Mouse (Mus musculus): ENCODE data around the gene A630076J17Rik. TPM values are rescaled to one million over a fixed set of nuclear protein-coding genes. Genes with fewer than 3 reads are reported as not detected.

Gene A630076J17Rik
- polyA plus RNA-seq, 1 experiment from 2014 or later, result not detected

- Histone ChIP-seq H3K4me2 (no peak overlapping the region), H3K9ac (ENCODE audit: low read depth, low read length) (no peak overlapping the region), H3K27me3 (ENCODE audit: control insufficient read depth, insufficient read depth, low read length) (no peaks in the 10 kb centered on the region; the same call in 1 of the 2 replicates), H3K4me3 (ENCODE audit: low read depth, low read length) (no peak overlapping the region), H3K27ac (ENCODE audit: low read depth, low read length) (no peak overlapping the region), H3K36me3 (ENCODE audit: control insufficient read depth, insufficient read depth, low read length) (no peaks in the 10 kb centered on the region), H3K4me1 (ENCODE audit: control insufficient read depth, insufficient read depth, low read length) (no peaks in the 10 kb centered on the region), H3K9me3 (replicated peaks; ENCODE audit: control insufficient read depth, low read length) (no peaks in the 10 kb centered on the region)
- no peak for ATAC-seq (replicated peaks; ENCODE audit: insufficient number of reproducible peaks, low FRiP score, low TSS enrichment)
- 76% methylated on average over 7 of the region's 7 CpGs for WGBS (ENCODE audit: insufficient replicate concordance)
Measured at GRCm38 (mm10) chr3:107218572-107218971, 11.8 kb upstream of the A630076J17Rik start.

DNA sequence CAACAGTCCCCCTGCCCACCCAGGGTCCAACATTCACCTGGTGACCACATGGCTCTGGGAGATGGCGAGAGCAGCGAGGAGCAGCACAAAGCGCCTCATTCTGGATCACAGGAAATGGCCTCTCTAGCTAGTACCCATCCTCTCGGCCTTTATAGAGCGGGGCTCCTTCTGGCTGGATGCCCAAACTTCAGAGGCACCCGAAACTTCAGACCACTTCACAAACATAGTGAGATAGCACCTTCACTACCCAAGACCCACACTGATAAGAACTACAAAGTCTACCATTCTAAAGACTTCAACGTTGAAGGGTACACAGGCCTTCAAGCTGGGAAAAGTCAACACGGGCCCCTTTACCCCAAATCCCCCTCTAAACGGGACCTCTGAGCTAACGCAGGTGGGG, 8.8 kb upstream of the A630076J17Rik start, which contains the start of gene Cym:
Gene Cym, minus strand, starts transcription at position 125 of the 400 bp plus-strand sequence.
- 77% methylated on average over 10 of the region's 10 CpGs for WGBS (ENCODE audit: insufficient replicate concordance)
- H3K27ac ChIP-seq (ENCODE audit: low read depth, low read length), result no peak within 1 kb of the TSS
- H3K27me3 ChIP-seq (ENCODE audit: control insufficient read depth, insufficient read depth, low read length), result no peaks in the 10 kb centered on the region
- no peak within 1 kb of the TSS for H3K4me2 ChIP-seq
- no peak within 1 kb of the TSS for H3K4me3 ChIP-seq (ENCODE audit: low read depth, low read length)
- no peaks in the 10 kb centered on the region for H3K4me1 ChIP-seq (ENCODE audit: control insufficient read depth, insufficient read depth, low read length)
- no peaks in the 10 kb centered on the region for H3K36me3 ChIP-seq (ENCODE audit: control insufficient read depth, insufficient read depth, low read length)
- H3K9ac ChIP-seq (ENCODE audit: low read depth, low read length), result no peak within 1 kb of the TSS
- H3K9me3 ChIP-seq (replicated peaks; ENCODE audit: control insufficient read depth, low read length), result no peaks in the 10 kb centered on the region
- no peak for ATAC-seq (replicated peaks; ENCODE audit: insufficient number of reproducible peaks, low FRiP score, low TSS enrichment)

DNA sequence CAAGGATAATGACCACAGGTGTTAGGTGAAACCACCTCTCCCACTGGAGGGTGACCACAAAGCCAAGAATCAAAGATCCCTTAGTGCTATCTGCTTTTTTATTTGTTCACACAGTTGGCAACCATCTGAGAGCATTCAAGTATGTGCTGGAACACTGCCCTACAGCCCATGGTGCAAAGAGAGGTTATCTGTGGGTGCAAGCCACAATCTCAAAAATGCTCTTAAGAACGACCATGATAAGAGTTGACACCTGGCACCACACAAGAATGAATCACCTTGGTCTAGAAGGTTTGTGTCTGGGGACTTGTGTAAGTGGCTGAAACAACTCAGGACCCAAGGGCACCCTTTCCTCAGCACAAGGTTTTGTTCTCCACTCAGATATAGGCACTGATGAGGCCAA, 7.2 kb upstream of the A630076J17Rik start:
- Histone ChIP-seq H3K27ac (ENCODE audit: low read depth, low read length) (no peak overlapping the region), H3K9ac (ENCODE audit: low read depth, low read length) (no peak overlapping the region), H3K36me3 (ENCODE audit: control insufficient read depth, insufficient read depth, low read length) (no peaks in the 10 kb centered on the region), H3K4me3 (ENCODE audit: low read depth, low read length) (no peak overlapping the region), H3K9me3 (replicated peaks; ENCODE audit: control insufficient read depth, low read length) (no peaks in the 10 kb centered on the region), H3K4me2 (no peak overlapping the region), H3K4me1 (ENCODE audit: control insufficient read depth, insufficient read depth, low read length) (no peaks in the 10 kb centered on the region), H3K27me3 (ENCODE audit: control insufficient read depth, insufficient read depth, low read length) (no peaks in the 10 kb centered on the region)
- no peak for ATAC-seq (replicated peaks; ENCODE audit: insufficient number of reproducible peaks, low FRiP score, low TSS enrichment)
- WGBS (ENCODE audit: insufficient replicate concordance), result 44% methylated on average over 1 of the region's 1 CpGs

- WGBS (ENCODE audit: insufficient replicate concordance), result 79% methylated on average over 5 of the region's 5 CpGs
- Histone ChIP-seq H3K4me1 (ENCODE audit: control insufficient read depth, insufficient read depth, low read length) (no peaks in the 10 kb centered on the region), H3K4me2 (no peak overlapping the region), H3K4me3 (ENCODE audit: low read depth, low read length) (no peak overlapping the region), H3K9ac (ENCODE audit: low read depth, low read length) (no peak overlapping the region), H3K9me3 (replicated peaks; ENCODE audit: control insufficient read depth, low read length) (no peaks in the 10 kb centered on the region), H3K27me3 (ENCODE audit: control insufficient read depth, insufficient read depth, low read length) (no peaks in the 10 kb centered on the region), H3K27ac (ENCODE audit: low read depth, low read length) (no peak overlapping the region), H3K36me3 (ENCODE audit: control insufficient read depth, insufficient read depth, low read length) (no peaks in the 10 kb centered on the region)
- no peak for ATAC-seq (replicated peaks; ENCODE audit: insufficient number of reproducible peaks, low FRiP score, low TSS enrichment)
Measured at GRCm38 (mm10) chr3:107225820-107226219, 4.6 kb upstream of the A630076J17Rik start.

DNA sequence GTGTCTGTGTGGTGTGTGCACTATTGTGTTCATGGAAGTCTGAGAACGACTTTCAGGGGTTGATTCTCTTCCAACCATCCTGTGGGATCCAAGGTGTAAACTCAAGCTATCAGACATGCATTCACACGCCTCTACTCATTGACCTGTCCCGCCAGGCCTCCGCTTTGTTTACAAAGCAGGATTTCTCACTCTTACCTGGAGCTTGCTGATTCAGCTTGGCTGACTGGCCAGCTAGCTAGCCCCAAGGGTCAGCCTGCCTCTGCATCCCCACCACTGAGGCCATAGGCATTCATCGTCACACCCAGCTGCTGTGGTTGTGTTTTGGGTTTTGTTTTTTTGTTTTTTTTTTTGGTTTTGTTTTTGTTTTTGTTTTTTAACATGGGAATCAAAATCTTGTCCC, 1.2 kb upstream of the A630076J17Rik start:
- Histone ChIP-seq H3K4me1 (ENCODE audit: control insufficient read depth, insufficient read depth, low read length) (no peaks in the 10 kb centered on the region), H3K27me3 (ENCODE audit: control insufficient read depth, insufficient read depth, low read length) (0 out of 2 replicates have a peak, but pooled peaks cover 6% of the 10 kb centered on the region)
- 75% methylated on average over 5 of the region's 5 CpGs for WGBS (ENCODE audit: insufficient replicate concordance)

GRCm38 (mm10) chr3:107229822-107230221, 592 bp upstream of the A630076J17Rik start:
- H3K4me2 ChIP-seq, result no peak overlapping the region
- WGBS (ENCODE audit: insufficient replicate concordance), result 37% methylated on average over 5 of the region's 5 CpGs
- H3K9me3 ChIP-seq (replicated peaks; ENCODE audit: control insufficient read depth, low read length), result no peaks in the 10 kb centered on the region
- H3K36me3 ChIP-seq (ENCODE audit: control insufficient read depth, insufficient read depth, low read length), result no peaks in the 10 kb centered on the region
- no peak overlapping the region for H3K9ac ChIP-seq (ENCODE audit: low read depth, low read length)
- 0 out of 2 replicates have a peak, but pooled peaks cover 6% of the 10 kb centered on the region for H3K27me3 ChIP-seq (ENCODE audit: control insufficient read depth, insufficient read depth, low read length)
- ATAC-seq (replicated peaks; ENCODE audit: insufficient number of reproducible peaks, low FRiP score, low TSS enrichment), result no peak; the same call in 1 of the 2 replicates
- no peak overlapping the region for H3K27ac ChIP-seq (ENCODE audit: low read depth, low read length)
- H3K4me3 ChIP-seq (ENCODE audit: low read depth, low read length), result no peak overlapping the region
- H3K4me1 ChIP-seq (ENCODE audit: control insufficient read depth, insufficient read depth, low read length), result no peaks in the 10 kb centered on the region

More for the DNA sequence above, 1.2 kb upstream of the A630076J17Rik start:
- Histone ChIP-seq H3K4me2 (no peak overlapping the region), H3K27ac (ENCODE audit: low read depth, low read length) (no peak overlapping the region), H3K9ac (ENCODE audit: low read depth, low read length) (no peak overlapping the region), H3K4me3 (ENCODE audit: low read depth, low read length) (no peak overlapping the region), H3K9me3 (replicated peaks; ENCODE audit: control insufficient read depth, low read length) (no peaks in the 10 kb centered on the region), H3K36me3 (ENCODE audit: control insufficient read depth, insufficient read depth, low read length) (no peaks in the 10 kb centered on the region)
- ATAC-seq (replicated peaks; ENCODE audit: insufficient number of reproducible peaks, low FRiP score, low TSS enrichment), result no peak

- 54% methylated on average over 4 of the region's 4 CpGs for WGBS (ENCODE audit: insufficient replicate concordance)
Measured at GRCm38 (mm10) chr3:107231202-107231601, 788 bp downstream of the A630076J17Rik start.

GRCm38 (mm10) chr3:107233351-107233813, 3.0 kb downstream of the A630076J17Rik start:
- ATAC-seq (replicated peaks; ENCODE audit: insufficient number of reproducible peaks, low FRiP score, low TSS enrichment), result no peak
- Histone ChIP-seq H3K27ac (ENCODE audit: low read depth, low read length) (no peak overlapping the region), H3K27me3 (ENCODE audit: control insufficient read depth, insufficient read depth, low read length) (0 out of 2 replicates have a peak, but pooled peaks cover 6% of the 10 kb centered on the region), H3K9me3 (replicated peaks; ENCODE audit: control insufficient read depth, low read length) (no peaks in the 10 kb centered on the region), H3K36me3 (ENCODE audit: control insufficient read depth, insufficient read depth, low read length) (no peaks in the 10 kb centered on the region), H3K4me2 (no peak overlapping the region), H3K9ac (ENCODE audit: low read depth, low read length) (no peak overlapping the region), H3K4me3 (ENCODE audit: low read depth, low read length) (no peak overlapping the region), H3K4me1 (ENCODE audit: control insufficient read depth, insufficient read depth, low read length) (no peaks in the 10 kb centered on the region)
- WGBS (ENCODE audit: insufficient replicate concordance), result 12% methylated on average over 11 of the region's 11 CpGs

More at GRCm38 (mm10) chr3:107231202-107231601, 788 bp downstream of the A630076J17Rik start:
- Histone ChIP-seq H3K4me3 (ENCODE audit: low read depth, low read length) (no peak overlapping the region), H3K4me2 (no peak overlapping the region), H3K9ac (ENCODE audit: low read depth, low read length) (no peak overlapping the region), H3K36me3 (ENCODE audit: control insufficient read depth, insufficient read depth, low read length) (no peaks in the 10 kb centered on the region), H3K27ac (ENCODE audit: low read depth, low read length) (no peak overlapping the region), H3K9me3 (replicated peaks; ENCODE audit: control insufficient read depth, low read length) (no peaks in the 10 kb centered on the region), H3K4me1 (ENCODE audit: control insufficient read depth, insufficient read depth, low read length) (no peaks in the 10 kb centered on the region), H3K27me3 (ENCODE audit: control insufficient read depth, insufficient read depth, low read length) (0 out of 2 replicates have a peak, but pooled peaks cover 6% of the 10 kb centered on the region)
- no peak for ATAC-seq (replicated peaks; ENCODE audit: insufficient number of reproducible peaks, low FRiP score, low TSS enrichment)

DNA sequence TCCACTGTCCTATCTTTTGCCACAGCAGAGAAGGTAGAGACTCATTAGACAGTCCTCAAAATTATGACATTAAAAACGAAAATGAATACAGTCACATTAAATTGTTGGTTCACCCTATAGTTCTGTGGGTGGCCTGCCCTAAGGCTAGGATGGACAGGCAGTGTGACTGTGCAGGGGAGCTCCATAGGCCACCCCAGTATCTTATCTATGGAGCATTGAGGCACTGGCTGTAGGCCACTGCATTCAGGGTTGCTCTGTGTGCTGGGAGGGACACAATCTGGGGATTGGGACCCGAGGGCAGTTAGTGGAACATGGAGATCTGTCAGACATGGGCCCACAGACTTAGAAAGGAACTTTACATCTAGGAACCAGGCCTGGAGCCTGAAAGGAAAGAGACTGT, 3.5 kb downstream of the A630076J17Rik start:
- no peak overlapping the region for H3K4me2 ChIP-seq
- 0 out of 2 replicates have a peak, but pooled peaks cover 6% of the 10 kb centered on the region for H3K27me3 ChIP-seq (ENCODE audit: control insufficient read depth, insufficient read depth, low read length)
- H3K9ac ChIP-seq (ENCODE audit: low read depth, low read length), result no peak overlapping the region
- no peaks in the 10 kb centered on the region for H3K36me3 ChIP-seq (ENCODE audit: control insufficient read depth, insufficient read depth, low read length)
- no peaks in the 10 kb centered on the region for H3K9me3 ChIP-seq (replicated peaks; ENCODE audit: control insufficient read depth, low read length)
- no peak for ATAC-seq (replicated peaks; ENCODE audit: insufficient number of reproducible peaks, low FRiP score, low TSS enrichment)
- no peak overlapping the region for H3K4me3 ChIP-seq (ENCODE audit: low read depth, low read length)
- H3K4me1 ChIP-seq (ENCODE audit: control insufficient read depth, insufficient read depth, low read length), result no peaks in the 10 kb centered on the region
- no peak overlapping the region for H3K27ac ChIP-seq (ENCODE audit: low read depth, low read length)
- 26% methylated on average over 2 of the region's 2 CpGs for WGBS (ENCODE audit: insufficient replicate concordance)
